Mouse (Mus musculus) retina, adult 2 months (tissue): Measurements from ENCODE around the gene Sin3b.
A peak's percentile ranks its signal among the peaks of the same experiment; 100 is the strongest.
"Not testable (repeated sequence)": the region's sequence is repeated elsewhere in the genome, so short reads cannot be mapped to it uniquely, and the experiment has no call there.

Experiments used
- DNase-seq: peaks from one replicate; pipeline ENCODE4 v3.0.0-alpha.2; 2012; ENCODE audit warnings: low read depth, low spot score

Gene Sin3b

GRCm38 (mm10) chr8:72722769-72723650, at the start of gene Sin3b:
Gene Sin3b, plus strand, starts transcription at chr8:72723285.
- peak; percentile 74 for DNase-seq

- no peak for DNase-seq
Observed at GRCm38 (mm10) chr8:72674184-72674583, 48.9 kb upstream of the Sin3b start.

DNA sequence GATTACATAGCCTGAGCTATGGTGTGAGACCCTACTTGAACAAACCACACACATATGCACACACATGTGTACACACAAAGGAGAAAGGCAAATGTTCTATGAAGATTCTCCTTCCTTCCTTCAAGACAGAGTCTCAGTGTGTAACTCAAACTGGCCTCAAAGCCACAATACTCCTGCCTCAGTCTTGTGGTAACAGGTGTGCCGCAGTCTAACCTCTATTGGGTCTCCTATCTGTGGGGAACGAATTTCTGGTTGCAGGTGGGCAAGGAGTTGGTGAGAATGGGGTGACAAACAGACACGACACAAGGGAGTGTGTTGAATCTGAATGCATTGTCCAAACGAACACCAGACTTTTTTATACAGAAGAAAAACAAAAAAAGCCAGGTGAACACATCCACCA, 46.6 kb upstream of the Sin3b start:
- no peak for DNase-seq

GRCm38 (mm10) chr8:72676844-72677243, 46.2 kb upstream of the Sin3b start:
- DNase-seq: not testable (repeated sequence)

DNA sequence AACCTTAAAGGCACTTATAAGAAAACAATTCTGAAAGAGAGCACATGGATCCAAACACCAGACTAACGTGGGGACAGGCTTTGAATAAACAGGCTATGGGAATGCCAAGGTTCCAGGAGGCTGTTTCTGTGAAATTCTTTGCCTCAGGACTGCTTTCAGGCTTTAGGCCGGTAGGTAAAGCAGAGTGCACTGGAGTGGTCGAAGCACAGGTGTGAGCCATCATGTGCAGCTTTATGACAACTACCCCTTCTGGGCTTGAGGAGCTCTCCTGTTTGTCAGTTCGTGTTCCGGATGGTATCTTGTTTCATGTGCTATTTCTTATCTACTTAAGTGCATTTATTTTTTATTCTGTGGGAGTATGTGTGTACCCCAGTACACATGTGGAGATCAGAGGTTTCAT, 45.8 kb upstream of the Sin3b start:
- no peak for DNase-seq

DNA sequence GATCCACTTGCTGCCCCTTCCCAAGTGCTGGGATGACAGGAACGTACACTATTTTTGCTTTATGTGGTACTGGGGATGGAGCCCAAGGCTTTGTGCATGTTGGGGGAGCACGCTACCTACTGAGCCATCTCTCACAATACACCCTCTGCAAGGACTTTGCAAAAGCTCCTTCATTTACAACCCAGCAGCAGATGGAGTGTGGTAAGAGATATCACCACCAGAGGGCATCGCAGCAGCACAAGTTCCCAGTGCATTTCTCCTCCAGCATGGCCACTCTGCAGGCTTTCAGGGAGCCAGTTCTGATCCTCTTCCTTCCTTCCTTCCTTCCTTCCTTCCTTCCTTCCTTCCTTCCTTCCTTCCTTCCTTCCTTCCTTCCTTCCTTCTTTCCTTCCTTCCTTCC, 43.0 kb upstream of the Sin3b start:
- peak; percentile 36 for DNase-seq

- no peak for DNase-seq
Observed at GRCm38 (mm10) chr8:72682051-72682687, 40.9 kb upstream of the Sin3b start.

DNA sequence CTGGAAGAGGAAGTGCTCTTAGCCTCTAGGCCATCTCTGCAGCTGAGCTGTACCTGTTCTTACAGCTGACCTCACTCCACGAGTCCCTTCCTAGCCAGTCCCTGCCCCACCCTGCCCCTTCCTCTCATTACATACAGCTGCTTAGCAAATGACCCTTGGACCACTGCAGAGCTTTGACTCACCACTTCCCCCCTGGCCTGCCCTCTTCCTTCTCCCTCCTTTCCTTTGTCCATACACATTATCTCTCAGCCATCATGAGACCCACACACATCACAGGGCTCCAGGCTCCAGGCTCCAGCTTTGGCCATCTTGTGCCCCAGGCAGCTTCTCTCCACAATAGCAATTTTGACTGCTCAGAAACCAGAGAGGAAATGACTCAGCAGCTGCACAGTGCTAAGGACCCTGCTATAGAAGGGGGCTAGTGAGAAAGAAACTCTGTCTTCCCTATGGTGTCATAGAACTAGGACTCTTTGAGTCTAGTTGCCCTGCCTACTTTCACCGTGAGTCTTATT, 40.0 kb upstream of the Sin3b start:
- DNase-seq: no peak

DNA sequence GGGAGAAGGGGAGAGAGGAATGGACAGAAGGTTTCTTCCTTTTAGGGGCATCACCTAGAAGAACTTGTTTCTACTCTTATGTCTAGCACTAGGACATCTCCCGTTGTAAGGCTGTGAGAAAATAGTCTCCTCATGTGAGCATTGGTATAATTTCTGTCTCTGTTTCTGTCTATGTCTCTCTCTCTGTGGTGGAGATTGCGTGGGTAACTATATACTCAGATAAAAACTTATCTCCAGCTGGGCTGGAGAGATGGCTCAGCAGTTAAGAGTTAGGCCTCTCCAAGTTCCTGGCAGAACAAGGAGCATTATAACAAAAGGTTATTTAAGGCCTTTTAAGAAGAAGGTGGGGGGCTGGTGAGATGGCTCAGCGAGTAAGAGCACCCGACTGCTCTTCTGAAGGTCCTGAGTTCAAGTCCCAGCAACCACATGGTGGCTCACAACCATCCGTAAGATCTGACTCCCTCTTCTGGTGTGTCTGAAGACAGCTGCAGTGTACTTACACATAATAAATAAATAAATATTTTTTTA, 39.4 kb upstream of the Sin3b start:
- DNase-seq: not testable (repeated sequence)

- DNase-seq: no peak
Observed at GRCm38 (mm10) chr8:72698349-72698926, 24.6 kb upstream of the Sin3b start.

DNA sequence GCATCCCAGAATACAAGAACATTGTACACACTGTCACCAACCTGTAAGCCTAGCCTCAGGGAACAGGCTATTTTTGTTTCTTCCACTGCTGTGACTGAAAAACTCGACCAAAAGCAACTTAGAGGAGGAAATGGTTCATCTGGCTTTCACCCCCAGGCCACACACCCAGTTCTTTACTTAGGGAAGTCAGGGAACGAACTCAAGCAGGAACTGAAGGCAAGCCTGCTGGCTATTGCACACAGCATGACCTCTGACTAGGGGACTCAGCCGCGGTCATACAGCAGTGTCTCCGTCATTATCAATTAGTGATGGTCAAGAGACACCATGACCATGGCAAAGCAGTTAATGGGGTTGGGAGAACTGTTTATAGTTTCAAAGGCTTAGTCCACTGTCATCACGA, 10.5 kb upstream of the Sin3b start:
- DNase-seq: no peak

DNA sequence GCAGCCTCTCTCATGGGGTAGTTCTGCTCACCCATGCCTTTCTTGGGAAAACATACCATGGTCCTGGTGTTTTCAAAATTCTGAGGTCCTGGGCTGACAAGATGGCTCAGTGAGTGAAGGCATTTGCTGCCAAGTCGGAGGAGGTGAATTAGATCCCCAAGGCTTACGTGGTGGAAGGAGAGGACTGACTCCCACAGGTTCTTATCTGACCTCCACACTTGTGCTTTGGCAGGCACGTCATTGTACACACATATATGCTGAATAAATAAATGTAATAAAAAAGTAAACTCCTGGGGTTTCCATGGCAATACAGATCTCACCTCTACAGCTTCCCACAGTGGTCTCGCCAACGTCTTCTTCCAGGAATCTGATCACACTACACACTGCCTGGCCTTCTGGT, 6.5 kb upstream of the Sin3b start:
- no peak for DNase-seq

- no peak for DNase-seq
Observed at GRCm38 (mm10) chr8:72720541-72720940, 2.5 kb upstream of the Sin3b start.

GRCm38 (mm10) chr8:72723651-72724001, 541 bp downstream of the Sin3b start:
- no peak for DNase-seq

DNA sequence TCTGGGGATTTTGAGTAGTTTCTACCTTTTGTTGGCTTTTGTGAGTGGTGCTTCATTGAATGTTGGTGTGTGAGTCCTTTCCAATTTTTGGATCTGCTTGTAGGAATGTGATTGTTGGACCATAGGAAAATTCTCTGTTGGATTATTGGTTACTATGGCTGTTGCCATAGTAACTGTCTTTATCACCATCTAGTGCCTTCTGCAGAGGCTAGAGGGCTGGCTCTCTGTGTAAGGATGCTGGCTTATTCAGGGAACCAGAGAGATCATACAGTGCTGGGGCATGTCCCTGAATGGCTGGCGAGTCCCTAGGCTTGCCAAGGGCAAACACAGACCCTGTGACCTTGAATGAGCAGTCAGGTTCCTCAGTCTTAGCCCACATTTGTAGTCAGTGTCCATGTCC, 5.6 kb downstream of the Sin3b start:
- DNase-seq: no peak

DNA sequence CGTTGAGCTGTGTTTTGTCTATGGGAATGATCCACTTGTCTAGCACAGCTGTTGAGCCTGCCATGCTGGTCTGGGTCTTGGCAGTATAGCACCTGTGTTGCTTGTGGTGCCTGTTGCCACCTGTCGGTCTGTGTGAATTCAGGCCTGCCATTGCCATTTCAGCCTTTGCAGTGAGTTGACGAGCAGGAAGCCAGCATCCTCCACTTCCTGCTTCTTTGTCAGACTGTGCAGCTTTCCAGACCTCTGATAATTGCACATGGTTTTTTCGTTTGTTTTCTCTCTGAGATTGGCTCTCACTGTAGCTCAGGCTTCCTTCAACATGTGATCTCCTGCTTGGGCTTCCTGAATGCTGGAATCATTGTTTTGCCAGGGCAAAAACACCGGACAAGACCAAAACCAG, 11.9 kb downstream of the Sin3b start:
- no peak for DNase-seq

DNA sequence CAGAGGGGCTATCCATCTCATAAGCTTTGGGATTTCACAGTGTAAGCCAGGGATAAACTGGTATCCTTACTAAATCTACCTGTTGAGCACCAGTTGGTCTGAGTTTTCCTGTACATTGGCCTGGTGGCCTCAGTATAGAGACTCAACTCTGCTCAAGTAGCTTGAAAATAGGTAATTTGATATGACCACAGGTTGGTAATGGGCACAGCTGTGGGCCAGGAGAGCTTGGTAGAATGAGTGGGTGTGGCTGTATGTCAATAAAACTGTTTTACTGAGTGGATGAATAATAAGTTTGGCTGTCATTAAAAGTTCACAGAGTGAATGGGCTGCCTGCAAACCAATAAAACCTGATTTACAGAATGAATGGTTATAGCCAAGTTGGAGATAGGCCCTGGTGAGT, 13.8 kb downstream of the Sin3b start:
- DNase-seq: no peak

DNA sequence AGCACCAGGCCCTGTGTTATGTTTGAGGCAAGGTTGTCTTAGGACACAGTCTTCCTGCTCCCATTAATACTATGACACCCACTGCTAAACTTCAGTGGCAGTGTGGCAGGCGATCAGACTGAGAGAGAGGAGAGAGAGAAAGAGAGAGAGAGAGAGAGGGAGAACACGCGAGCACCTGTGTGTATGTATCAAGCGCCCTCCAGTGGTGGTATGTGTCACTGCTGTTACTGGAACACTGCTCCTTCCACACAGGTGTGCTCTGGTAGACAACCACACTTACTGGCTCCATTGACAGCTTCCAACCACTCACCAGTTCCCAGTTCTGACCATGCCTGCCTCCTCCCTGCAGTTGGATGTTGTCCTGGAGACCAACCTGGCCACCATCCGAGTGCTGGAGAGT, 23.0 kb downstream of the Sin3b start:
- peak; percentile 11 for DNase-seq

DNA sequence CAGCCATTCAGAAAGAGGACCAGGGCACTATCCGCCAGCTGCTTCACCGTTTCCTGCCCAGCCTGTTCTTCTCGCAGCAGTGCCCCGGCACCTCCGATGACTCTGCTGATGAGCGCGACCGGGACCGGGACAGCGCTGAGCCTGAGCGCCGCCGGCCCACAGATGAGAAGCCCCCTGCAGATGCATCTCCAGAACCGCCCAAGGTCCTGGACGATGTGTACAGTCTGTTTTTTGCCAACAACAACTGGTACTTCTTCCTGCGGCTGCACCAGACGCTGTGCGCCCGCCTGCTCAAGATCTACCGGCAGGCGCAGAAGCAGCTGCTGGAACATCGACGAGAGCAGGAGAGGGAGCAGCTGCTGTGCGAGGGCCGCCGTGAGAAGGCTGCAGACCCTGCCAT, 26.8 kb downstream of the Sin3b start:
- DNase-seq: no peak

DNA sequence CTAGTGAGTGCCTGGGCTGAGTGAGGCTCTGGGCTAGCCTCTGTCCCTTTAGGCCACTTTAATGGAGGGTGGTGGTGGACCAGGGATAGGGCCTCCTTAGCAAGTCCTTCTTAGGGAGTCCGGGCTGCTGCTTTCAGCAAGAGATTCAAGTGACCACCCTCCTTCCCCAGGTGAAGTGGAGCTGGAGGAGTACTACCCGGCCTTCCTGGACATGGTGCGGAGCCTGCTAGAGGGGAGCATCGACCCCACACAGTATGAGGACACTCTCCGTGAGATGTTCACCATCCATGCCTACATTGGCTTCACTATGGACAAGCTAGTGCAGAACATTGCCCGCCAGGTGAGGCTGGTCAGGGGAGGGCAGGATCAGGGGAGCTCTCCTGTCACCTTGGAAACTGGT, 27.2 kb downstream of the Sin3b start:
- no peak for DNase-seq

DNA sequence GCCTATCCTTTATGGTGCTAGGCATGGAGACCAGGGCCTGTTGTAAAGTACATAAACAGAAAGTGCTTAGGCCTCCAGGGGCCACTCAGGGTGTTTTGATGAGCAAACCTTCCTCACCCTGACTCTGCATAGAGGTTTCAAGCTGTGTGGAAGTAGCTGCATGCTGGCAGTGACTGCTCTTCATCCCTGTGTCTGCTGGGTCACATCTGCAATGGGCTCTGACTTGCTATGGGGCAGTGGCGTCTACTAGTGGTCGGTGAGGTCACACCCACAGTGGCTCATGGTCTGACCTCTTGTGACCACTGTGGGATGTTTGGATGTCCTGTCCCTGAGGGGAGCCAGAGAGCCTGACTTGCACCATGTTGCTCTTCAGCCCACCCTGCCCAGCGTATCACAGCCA, 28.0 kb downstream of the Sin3b start:
- DNase-seq: no peak

DNA sequence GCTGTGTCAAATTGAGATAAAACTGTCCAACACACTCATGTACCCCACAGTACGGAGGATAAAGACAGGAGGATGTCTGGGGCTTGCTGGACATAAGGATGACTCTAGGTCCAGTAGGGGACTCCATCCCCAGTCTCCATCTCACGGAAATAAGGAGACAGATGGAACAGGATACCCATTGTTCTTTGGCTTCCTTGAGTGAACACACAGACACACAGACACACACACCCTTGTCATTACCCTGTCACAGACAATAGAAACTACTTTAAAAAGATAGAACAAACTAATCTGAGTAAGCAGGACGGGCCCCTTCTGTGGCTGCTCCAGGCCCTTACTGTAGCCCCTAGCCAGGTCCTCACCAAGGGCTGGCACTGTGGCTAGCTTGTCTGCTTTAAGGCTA, 29.2 kb downstream of the Sin3b start:
- DNase-seq: no peak
